Mouse (Mus musculus) gastrocnemius, postnatal 4 days (tissue): ENCODE measurements at regions not wholly inside any gene's neighbourhood (a gene's known extent, or its start where the extent isn't known, plus 50 kb on each side); places are given as distances from the start of the nearest gene placed in this dataset.
A peak's percentile ranks its signal among the peaks of the same experiment; 100 is the strongest.

Experiments
- DNase-seq, 2 experiments: peaks; one replicate each; pipeline ENCODE4 v3.0.0; 2021 to 2022; ENCODE audit warnings: low spot score in 2 of 2, mixed read lengths in 2 of 2

DNA sequence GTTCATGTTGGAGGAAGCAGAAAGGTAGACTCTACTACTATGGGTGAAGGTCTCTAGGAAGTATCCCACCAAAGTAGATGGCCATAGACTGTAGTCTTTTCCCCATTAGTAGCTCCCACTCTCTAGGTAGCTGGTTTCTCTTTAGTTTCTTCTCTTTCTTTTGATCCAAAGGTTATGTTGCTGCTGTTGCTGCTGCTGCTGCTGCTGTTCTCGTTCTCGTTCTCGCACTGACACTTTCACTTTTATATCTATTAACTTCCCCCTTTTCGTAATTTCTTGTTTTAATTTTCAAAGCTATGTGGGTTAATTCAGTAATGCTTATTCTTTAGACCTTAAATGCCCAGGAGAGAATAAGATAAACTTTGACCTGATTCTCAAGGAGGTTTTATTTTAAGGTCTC is 58.3 kb downstream of the Tmem100 start:
- no peak for DNase-seq

DNA sequence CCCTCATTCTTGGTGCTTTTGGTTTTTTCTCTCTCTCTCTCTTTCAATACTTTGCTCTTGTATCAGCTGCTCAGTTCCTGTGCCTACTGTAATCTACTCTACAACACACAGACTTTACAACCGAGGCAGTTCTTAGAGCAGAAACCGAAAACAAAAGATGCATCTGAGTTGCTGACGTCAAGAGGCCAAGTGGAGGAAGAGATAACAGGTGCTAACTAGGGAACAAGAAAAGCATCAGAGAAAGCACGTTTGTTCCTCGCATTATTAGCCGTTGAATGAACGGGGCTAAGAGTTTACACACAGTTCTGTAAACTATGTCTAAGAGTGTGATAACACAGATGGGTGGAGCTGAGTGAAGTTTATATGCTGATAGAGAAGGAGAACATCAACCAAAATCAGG is 63.9 kb downstream of the Tmem100 start:
- no peak for DNase-seq

DNA sequence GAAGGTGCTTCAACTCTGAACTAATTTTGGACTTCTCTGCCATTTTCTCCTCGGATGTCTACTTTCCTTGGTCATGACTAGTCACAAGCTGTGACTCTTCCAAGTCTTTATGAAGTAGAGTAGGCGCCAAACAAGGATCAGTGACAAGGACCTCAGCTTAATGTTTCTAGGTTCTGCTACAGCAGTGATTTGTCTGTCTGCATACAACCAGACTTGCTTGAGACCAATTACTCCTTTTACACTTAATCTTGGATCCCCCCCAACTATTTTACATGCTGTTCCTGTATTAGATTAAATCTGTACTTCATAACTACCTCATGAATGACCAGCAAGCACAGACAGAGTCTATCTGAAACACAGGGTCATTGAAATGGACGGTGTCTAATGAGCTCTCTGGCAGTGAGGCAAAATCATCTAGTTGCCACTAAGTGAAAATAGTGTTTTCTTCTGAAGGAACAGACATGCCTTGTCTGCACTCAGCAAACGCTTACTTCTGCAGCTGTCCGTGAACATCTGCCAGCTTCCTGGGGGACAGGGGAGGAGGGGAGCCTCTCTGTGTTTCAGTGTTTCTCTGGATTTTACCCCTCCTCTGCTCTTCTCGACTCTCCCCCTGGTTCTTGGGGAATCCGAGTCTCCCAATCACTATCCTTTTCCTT is 64.7 kb downstream of the Tmem100 start:
- DNase-seq: peak; percentile 24 to 46

DNA sequence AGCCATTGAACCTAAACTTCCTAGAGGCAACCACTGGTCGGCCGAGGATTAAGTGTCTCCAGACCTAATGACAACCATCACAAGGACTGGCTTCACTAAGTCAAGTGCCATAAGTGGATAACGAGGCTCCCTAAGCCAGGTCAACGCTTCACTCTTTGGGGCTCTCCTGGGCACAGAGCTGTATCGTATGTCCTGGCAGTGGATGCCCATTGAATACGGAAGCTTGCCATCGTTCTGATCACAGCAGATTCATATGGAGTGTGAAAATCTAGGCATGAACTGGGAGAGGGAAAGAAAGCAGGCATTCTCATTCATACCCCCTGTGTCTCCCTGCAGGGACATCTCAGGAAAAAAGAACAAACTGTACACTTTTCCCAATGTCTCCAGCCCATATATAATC is 68.3 kb downstream of the Tmem100 start:
- no peak for DNase-seq

DNA sequence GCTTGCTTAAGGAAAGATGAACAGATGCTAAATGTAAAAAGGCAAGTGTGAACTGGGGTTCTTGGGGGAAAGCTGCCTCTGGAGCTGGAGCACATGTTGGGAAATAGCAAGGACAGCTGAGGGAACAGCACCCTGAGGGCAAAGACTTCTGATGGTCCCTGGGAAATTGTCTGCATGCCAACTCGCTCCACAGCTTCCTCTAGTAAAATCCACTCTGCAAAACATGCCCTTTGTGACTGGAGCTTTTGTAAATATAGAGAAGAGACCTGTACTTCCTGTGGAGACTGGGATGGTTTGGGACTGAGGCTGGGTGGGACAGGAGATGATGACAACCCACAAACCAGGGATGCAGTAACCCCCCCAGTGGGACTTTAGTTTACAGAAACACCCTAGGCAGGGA is 69.0 kb downstream of the Tmem100 start:
- no peak for DNase-seq

DNA sequence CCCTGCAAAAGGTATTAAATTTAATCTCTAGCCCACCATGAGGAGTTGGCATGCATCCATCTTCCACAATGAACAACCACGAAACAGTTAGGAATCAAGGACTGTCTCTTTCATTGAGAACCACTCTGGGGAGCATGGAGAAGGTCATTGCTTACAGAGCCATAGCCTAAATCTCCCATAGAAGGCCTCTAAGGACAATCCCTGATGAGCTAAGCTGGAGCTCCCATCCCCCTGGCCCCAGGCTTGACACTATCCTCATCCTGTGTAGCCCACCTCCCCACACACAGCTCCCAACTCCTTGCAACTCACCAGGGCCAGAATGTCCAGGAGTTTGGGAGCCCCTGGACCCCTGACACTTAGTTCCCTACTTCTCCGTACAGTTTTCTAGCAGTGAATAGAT is 70.0 kb downstream of the Tmem100 start:
- DNase-seq: no peak

DNA sequence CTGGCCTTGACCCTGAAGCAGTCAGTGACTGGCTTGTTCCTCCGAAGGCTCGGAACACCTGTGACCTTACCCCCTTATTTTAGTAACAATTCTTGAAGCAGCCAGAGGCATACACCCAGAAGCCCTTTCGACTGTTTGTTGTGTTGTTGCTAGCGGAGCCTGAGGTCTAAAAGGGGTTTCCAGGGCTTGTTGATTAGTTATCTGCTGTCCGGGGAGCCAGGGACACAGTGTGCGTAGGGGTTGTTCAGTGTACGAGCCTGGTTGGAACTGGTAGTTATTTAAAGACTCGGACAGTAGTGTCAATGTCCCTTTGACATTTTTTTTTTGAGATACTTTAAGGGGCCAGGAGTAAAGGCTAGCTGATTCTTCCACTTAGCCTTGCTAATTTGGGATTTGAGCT is 71.1 kb downstream of the Tmem100 start:
- DNase-seq: no peak

DNA sequence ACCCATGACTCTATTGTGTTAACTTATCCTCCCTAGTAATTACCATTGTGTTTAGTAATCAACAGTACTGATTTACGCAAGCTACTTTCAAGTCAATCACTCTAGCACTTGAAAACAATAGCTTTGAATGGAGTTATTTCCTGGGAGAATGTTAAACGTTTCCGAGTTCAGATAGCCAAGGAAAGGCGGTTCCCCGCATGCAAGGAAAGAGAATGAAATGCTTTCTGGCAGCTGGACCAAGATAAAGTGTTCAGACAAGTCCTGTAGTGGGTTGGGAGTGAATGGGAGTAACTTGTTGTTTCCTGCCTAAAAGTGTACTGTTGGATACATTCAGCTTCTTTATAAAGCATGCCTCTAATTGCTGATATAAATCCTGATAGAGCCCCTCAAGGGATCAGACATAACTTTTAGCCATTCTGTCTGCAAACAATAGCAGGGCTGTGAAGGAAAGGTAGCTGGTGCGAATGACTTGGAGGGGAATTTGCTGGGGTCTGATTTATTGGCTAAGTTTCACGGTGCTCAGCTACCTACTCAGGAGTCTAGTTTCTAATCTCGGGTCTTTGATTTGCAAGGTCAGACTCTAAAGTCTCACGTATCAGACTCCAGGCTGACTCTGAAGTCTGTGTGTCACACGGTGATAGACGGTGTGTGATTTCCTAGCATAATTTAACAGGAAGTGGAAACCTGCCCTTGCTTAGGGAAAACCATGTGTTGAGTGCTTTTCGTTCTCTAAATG is 76.1 kb downstream of the Tmem100 start:
- DNase-seq: no peak

DNA sequence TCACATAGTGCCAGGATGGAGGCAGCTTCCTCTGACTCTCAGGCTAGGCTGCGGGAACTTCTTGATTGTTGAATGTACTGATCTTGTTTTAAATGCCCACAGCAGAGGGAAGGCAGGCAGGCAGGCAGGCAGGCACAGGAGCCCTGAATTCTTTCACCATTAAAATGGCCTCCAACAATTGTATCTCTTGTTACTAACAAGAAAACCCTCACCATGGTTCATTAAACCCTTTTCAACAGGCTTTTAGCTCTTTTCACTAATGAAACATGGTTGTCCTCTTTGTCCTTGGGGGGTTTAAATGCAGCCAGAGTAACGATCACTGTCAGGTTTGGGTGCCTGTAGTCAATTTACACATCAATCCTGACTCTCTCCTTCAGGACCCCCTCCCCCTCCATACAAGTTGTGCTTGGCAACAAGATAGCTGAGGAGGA is 77.8 kb upstream of the Gm45716 start:
- DNase-seq: no peak

DNA sequence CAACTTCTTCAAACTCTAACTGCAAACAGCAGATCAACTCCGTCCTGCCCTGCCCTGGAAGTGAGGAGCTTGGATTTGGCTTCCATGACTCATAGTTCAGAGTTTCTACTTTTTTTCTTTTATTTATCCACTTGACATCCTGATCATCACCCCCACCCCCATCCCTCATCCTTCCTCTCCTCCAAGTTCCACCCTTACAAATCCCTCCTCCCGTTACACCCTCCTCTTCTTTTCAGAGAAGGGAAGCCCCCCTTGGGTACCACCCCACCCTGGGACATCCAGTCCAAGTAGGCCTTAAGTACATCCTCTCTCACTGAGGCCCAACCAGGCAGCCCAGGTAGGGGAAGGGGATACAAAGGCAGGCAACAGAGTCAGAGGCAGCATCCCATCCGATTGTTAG is 77.3 kb upstream of the Gm45716 start:
- no peak for DNase-seq

DNA sequence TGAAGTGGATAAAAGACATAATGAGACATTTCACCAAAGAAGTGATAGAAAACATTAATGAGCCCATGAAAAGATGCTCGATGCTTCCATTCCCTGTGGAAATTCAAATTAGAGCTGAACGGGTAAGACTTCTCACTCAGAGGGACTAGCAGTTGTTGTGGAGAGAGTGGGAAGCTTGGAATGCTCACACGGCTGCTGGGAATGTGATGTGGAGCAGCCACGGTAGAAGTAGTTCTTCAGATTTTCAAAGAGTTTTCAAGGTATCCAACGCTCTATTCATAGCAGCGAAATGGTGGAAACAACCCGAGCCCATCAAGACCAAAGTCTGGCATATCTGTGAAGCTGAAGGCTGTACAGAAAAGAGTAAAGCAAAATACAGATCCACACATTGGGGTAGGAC is 75.3 kb upstream of the Gm45716 start:
- no peak for DNase-seq

DNA sequence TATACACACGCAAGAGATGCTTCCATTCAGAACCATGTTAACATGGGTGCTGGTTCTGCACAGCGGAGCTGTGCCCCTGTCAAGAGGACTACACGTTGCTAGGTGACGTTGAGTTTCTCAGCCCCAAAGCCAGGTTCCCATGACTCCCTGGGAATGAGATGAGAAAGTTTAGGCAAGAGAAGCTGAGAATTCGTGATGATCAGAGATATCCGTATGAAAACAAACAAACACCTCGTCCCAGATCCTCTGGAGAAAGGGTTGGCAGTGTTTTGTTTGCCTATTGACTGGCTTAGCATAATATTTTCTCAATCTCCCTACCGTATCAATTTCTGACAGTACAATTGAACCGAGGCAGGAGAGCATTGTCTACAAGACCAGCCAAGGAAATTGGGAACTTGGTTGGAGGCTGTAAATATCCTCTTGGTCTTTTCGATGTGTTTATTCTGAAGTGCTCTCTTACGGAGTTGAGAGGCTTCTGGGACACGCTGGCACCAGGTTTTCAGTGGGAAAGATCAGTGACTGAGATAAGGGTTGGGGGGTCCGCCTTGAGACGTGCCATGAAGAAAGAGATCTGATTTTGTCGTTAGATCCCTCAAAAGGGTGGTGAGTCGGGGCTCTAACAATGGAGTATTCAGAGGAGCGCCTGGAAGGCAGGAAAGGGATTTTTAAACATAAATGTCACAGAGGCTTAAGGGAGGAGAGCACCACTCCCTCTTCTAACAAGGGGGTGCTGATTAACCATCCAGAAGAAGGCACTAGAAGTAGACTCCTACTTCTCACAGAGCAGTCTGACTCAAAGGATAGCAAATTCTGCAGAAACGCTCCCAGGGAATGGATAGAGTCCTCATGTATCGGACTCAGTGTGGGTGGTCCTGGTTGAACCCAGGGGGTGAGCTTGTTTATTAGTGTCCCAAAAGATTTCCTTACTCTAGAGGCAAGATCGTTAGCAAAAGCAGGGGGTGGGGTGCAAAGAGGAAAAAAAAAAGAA is 70.5 kb upstream of the Gm45716 start:
- no peak for DNase-seq

DNA sequence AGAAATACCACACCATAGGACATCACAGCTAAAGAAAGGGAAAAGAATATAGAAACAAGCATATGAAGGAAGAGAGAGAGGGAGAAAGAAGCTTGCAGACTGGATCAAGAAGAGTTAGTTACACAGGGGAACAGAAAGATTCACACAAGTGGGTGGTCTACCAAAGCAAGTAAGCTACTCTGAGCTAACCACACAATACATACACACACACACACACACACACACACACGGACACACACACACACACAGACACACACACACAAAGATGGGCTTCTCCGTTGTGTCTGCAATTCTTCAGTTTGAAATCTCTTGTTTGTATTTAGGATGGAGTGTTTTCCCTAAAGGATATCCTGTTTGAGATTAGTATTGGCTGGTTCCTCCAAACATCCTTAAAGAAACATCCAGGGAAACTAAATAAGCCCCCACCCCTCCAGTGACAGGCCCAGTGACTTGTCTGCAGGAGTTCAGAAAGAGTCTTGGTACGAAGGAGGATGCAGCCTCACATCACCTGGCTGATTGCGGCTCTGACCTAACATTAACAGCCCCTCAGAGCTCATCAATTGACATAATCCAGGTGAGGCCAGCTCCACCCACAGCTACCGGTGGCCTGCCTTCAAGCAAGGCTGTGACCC is 69.7 kb upstream of the Gm45716 start:
- DNase-seq: no peak

DNA sequence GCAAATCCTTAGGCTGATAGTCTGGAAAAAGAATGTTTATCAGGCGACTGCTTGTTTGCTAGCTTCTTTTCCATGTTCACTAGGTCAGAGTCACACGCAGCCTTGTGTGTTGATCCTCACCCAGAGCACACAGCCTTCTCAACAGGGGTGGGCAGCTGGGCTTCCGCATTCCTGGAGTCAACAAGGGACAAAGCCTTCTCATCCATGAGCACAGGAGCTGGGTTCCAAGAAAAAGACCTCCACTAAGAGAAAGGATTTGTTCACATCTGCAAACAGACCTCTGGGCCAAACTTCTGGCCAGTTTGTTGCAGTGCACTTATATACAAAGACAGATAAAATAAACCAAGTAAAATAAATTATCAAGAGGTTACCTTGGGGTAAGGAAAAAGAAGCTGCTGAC is 65.6 kb upstream of the Gm45716 start:
- DNase-seq: peak in 1 of 2 experiments; percentile 44

DNA sequence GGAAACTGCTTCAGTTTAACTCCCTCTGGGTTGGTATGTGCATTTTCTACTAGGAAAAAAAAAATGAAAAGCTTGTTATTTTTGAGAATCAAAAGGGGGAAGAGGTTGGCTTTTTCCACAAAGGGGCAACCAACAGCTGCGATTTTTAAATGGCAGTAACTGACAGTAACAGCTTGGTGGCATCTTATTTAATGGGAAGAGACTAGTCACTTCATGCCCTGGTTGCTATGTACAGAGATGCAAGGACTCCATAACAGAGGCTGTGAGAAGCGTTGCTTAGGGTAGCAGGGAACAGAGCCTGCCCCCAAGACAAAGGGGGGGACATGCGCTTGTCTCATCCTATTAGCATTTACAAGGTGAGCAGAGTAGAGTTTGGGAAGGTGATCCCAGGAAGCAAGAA is 64.8 kb upstream of the Gm45716 start:
- no peak for DNase-seq

DNA sequence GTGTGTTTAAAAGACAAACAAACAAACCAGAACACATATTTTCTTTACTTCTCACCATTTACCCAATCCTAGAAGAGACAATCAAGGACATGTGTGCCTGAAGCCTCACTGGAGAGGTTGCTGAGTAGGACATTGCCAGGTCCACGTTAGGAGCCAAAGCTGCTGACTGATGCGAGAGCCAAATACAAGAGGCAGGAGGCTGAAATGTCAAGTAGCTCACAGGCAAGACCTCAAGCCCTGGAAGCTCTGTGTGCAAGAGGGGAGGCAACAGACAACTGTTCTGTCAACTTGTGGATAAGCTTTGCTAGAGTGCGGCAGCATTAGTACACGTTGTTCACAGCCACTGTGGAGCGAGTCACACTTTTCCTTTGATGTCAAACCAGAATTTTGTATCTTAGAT is 63.6 kb upstream of the Gm45716 start:
- DNase-seq: no peak

DNA sequence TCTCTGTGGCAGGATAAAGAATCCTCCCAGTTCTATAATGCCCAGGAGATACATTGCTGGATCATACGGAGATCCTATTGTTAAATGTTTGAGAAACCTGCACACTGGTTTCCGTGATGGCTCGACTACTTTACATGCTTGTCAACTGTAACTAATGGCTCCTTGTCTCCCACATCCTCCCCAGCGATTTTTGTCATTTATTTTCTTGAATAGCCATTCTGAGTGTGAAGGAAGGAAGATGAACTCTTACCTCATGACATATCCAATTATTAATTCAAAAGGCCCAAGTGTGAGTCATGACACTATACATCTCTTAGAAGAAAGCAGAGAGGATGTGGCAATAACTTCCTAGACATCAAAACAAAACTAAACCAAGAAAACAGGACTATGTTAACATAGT is 61.2 kb upstream of the Gm45716 start:
- no peak for DNase-seq

DNA sequence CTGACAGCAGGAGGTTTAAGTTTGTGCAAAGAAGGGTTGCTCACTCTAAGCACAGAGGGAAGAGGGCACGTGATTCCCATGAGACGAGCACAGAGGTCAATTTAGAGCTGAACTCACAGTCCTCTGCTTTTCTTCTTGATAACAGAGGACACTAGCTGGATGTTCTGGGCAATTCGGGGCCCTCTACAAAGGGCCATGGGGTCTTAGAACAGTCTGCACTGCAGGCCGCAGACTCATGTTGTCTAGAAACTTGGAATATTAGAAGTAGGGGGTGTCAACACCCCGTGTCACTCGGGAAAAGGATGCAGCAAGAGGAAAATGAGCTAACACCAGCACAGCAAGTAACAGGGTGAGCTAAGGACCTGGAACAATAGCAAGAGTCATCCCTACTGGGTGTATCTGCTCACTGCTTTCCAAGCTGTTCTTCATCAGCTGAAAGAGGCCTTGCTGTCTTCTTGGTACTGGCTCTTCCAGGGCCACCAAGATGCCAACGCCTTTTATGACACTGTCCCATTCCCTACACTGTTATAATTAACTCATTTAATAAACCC is 58.5 kb upstream of the Gm45716 start:
- no peak for DNase-seq

DNA sequence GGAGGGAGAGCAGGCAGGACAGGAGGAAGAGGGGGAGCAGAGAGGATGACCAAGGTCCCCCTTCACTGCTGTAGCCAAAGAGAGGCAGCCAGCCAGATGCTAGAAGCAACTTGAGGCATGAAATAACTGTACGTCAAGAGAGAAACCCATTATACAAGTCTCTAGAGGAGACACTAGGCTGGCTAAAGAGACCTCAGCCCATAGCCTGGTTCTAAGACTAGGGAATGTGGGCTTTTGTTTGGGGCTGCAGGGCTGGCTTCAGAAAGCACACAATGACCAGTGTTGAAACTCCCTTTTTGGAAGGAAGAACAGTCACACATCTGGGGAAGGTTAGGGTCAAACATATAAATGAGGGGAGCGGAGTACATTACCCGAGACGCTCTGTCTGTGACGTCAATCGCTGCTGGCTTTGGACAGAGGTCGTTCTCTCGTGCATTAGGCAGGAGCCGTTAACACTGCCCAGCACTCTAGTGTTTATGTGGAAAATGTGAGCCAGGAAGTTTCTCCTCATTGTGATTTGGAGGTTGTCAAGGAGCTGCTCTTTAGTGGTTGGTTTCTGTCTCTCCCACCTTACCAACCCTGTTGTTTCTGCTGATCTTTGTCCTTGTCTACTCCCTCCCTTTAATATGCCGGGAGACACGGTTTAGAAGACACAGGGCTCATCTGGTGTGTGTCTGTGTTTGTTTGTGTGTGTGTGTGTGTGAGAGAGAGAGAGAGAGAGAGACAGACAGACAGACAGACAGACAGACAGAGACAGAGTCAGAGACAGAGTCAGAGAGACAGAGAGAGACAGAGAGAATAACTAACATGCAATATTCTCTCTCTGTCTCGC is 57.5 kb upstream of the Gm45716 start:
- DNase-seq: peak in 1 of 2 experiments; percentile 52

DNA sequence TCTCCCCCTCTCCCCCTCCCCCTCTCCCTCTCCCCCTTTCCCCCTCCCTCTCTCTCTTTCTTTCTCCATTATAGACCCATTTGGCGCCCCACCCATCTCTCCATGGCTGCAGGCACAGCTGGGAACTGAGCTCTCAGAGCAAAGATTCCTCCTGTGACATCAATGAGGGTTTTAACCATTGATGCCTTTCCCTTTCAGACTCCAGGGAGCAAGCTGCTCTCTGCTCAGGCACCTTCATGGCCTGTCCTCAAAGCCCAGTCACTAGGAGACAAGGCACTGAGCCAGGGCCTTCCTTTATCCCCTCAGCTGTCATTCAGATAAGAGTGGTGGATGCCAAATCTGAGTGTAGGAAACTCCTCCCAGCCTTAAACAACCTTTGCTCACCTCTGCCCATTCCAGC is 56.8 kb upstream of the Gm45716 start:
- DNase-seq: peak in 1 of 2 experiments; percentile 18
